Mouse (Mus musculus) cerebellum, adult 8-10 months (tissue): ENCODE measurements at regions not wholly inside any gene's neighbourhood (a gene's known extent, or its start where the extent isn't known, plus 50 kb on each side); places are given as distances from the start of the nearest gene placed in this dataset.
A peak's percentile ranks its signal among the peaks of the same experiment; 100 is the strongest.

Source experiments
- DNase-seq: peaks from one replicate; pipeline ENCODE4 v3.0.0; 2022

- no peak for DNase-seq
Observed at GRCm38 (mm10) chr7:135823884-135824750, 108.0 kb upstream of the Mki67 start.

DNA sequence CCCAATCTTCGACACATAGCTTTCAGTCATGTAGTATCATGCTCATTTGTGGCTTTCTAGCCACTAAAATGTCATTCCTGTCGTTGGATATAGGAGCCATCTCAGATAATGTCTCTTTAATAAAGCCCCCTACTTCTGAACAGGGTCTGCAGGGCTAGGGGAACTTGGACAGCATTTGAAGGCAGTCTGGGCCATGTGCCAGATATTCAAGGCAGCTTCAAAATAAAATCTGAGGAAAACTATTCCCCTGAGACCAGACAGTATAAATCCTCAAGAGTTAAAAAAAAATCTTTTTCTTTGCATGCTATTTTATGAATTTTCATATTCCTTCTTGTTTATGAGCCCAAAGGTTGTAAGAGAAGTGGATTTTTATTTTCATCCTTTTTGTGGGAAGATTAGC, 113.1 kb upstream of the Mki67 start:
- no peak for DNase-seq

- no peak for DNase-seq
Observed at GRCm38 (mm10) chr7:135833425-135833824, 117.3 kb upstream of the Mki67 start.

DNA sequence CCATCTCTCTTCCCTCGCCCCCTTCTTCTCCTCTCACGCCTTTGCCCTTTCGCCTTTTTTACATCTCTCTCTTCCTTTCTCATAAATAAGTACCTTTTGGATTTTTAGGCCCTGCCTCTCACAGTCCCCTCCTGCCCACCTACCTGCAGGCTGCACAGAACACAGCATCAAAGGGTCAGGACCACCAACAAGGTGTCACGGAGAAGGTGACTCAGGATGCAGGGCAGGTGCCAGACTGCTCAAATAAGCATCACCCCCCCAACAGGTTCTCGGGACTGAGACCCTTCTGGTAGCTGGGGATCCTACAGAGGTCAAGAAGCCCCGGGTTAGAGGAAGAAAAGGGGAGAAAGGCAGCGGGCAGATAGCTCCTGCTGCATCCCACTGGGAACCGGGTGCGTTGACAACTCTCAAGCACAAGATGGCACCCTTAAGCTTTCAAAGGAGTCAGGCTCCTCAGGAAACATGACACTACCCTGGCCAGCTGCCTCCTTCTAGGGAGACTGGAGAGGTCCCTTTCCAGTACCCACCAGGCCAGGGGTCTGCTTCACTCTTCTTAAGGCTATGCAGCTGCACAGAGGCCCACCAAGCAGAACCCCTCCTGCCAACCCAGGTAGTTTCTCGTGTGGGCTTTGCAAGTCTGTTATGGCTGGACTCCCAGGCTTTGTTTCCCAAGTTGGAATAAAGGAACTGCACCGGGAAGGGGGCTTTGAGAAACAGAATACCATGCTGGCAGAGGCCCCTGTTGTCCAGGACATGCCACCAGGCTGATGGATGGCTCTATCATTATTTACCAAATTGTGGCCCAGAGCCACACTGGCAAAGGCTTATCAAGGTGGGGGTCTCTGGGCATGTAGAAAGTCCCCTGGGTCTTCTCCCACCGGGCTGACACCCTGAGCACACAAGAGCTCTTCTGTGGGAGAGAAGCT, 120.9 kb upstream of the Mki67 start:
- DNase-seq = peak; percentile 31

DNA sequence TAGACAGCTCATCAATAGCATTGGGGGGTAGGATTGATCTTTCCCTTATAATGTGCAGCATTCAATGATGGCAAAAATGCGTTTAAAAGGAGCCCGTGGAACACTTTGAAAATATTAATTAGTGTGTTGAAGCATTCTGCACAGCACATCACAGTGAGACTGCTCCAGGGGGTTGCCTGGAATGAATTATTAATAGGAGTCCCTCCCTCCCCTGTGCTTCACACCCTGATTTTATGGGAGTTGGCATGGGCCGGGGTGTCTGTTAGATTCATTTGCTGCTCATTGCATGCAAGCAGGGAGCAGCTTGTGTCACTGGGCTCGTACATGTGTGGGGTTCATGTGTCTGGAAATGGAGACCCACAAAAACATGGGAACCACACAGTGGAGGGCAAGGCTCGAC, 127.9 kb upstream of the Mki67 start:
- no peak for DNase-seq

DNA sequence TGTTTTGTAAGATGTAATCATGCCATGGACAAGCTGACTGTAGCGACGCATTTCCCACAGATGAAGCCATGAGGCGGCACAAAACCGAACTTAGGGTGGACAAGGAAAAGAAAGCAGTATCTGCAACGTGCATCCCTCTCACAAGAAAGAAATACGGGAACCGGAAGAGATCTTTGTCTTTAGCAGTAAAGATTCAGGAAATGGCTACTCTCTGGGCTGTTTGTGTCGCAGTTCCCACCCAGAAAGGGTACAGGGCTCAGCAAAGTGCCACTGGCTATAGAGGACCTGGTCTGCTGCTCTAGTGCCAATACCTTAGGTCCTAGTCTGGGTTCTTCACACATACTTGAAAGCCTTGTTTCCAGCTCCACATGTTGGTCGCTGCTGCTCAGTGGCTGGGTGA, 131.1 kb upstream of the Mki67 start:
- no peak for DNase-seq

DNA sequence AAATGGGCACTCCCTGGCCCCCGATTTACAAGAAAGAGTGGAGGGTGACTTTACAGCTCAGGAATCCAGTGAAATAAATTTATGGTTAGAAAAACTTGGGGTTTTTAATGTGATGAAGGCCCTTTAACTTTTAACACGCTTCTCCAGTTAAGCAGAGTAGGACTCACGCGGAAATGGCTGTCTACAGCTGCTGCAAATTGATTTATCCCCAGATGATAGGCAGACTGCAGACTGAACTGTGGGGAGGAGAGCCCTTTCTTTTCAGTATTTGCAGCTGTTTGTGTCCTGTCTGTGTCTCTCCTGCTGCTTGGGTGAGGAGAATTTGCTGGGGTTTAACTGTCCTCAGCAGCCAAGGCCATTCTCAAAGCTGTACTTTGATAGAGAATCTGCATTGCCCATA, 132.0 kb upstream of the Mki67 start:
- DNase-seq = no peak

- no peak for DNase-seq
Observed at GRCm38 (mm10) chr7:135848833-135849232, 132.7 kb upstream of the Mki67 start.

DNA sequence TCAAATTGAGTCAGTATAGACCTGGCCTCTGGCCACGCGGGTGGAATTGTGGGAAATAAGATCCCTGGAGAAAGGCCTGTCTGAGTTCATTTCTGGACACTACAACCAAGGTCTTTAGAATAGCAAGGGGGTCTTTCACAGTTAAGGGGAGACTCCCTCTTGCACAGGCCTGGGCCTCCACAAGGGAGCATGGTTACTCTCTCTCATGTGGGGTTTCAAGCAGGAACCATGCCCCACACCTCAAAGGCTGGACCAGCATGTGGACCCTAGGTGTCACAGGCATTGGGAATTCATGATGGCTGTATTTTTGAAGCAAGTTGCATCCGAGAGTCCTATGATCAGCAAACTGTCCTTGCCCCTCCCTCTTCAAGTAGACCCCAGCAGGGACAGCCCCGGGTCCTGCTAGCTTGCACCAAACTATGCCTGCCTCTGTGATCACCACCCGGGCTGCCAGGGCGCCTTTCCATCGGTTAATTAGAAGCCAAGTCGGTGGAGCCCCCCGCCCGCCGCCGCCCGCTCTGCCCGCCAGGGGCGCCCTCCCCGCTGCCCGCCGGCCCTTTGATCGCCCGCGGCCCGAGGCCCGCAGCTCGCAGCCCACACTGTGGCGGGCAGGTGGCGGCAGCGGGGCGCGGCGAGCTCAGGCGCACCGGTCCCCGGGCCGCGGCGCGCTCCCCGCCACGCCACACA, 137.1 kb upstream of the Mki67 start:
- no peak for DNase-seq

DNA sequence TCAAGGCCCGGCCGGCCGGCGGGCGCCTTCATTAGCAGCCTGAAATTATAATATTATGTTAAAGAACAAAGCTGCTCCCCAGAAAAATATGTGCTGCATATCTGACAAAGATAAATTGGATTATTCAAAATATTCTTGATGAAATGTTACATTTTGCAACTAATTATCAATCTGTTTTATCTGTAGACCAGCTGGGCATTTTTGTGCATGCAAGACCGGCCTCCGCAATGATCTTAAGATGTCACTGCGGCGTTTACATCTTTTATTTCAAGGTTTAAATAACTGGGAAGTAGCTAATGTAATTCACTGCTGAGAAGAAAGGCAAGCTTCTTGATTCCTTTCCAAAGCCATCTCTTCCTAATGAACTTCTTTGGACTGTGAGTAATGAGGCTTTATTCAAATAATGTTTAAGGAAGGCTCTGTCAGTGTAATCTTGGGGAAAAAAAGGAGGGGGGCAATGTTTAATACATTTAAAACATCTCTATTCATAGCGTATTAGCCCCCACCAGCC, 137.7 kb upstream of the Mki67 start:
- DNase-seq = no peak

GRCm38 (mm10) chr7:135860288-135860687, 144.1 kb upstream of the Mki67 start:
- no peak for DNase-seq

GRCm38 (mm10) chr7:135860741-135861408, 144.7 kb upstream of the Mki67 start:
- no peak for DNase-seq

GRCm38 (mm10) chr7:135861409-135861805, 145.2 kb upstream of the Mki67 start:
- DNase-seq = no peak

- no peak for DNase-seq
Observed at GRCm38 (mm10) chr7:135863581-135864426, 147.6 kb upstream of the Mki67 start.

DNA sequence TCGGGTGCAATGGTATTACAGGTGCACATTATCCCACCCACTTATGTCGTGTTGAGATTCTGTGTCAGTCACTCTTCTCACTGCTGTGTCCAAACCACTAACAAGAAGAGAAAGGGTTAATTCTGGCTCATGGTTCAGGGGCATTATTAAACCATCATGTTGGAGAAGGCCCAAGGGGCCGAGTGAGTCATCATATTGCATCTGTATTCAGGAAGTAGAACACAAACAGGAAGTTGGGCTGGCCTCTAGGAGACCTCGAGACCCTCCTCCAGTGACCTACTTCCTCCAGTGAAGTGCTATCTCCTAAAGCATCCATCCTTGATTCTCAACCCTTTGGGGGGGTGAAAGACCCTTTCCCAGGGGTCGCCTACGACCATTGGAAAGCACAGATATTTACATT, 154.8 kb upstream of the Mki67 start:
- DNase-seq = no peak

DNA sequence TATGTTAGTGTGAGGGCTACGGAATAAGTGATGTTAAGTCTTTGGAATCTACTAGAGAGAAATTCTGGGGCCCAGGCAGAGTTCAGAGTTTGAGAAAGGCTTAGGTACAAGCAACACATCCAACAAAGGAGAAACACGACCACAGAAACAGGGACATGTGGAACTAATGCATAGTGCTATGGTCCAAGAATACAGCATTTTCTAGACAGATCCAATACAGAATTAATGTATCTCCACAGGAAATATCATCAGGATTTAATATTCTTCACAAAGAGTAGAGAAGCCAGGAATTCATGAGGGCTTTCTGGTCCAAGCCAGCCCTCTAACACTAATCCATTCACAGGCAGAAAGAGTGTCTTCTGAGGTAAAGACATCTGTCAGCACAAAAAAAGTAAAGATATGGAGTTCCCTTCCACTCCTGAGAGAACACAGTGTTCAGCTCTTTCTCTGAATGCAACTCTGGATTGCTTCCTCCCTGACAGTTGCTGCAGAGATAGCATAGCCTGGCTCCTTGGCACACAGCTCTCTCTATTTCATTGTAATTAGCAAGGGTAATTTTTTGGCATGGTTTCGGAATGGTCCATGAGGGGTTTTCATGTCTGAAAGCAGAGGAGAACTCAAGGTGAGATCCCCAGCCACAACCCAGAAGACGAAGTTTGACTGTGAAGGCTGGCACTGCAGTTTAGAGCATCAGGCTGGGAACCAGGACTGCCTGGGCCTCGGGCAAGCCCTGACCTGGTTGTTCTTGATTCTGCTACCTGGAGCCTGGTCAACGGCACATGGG, 161.1 kb upstream of the Mki67 start:
- DNase-seq = no peak

DNA sequence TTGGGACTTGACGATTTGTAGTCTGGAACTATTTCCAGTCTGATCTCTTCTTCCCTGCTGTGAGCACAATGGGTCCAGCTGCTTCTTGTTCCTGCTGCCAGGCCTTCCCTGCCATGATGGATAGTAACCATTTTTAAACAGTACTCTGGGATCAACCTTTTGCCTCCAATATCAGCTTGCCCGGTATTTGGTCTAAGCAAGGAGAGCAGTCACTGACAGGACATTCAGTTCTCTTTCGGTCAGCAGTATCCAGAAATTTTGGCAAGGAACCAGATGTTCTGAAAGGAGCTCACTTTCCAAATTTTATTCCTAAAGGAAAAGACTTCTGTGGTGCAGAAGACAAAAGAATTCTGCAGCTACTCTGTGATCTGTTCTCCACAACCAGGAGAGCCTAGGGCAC, 162.6 kb upstream of the Mki67 start:
- DNase-seq = no peak

- no peak for DNase-seq
Observed at GRCm38 (mm10) chr7:135880446-135880845, 164.3 kb upstream of the Mki67 start.

- DNase-seq = no peak
Observed at GRCm38 (mm10) chr7:135882306-135882705, 166.1 kb upstream of the Mki67 start.

- no peak for DNase-seq
Observed at GRCm38 (mm10) chr7:135888598-135888997, 172.4 kb upstream of the Mki67 start.
